Mouse (Mus musculus) MEL (cell line): ENCODE results near the gene Nosip.

Experiments
- CHD1 ChIP-seq: IDR thresholded peaks from 2 replicates; pipeline ENCODE4 v1.6.1; 2012; ENCODE audit warnings: low read depth, mild to moderate bottlenecking, inconsistent platforms, low read length, improper control_type of control experiment
- CTCF ChIP-seq, 3 experiments: IDR thresholded peaks in 2 of 3; conservative IDR thresholded peaks in 1 of 3; 2 replicates each; pipeline ENCODE4 v1.5.1; 2011 to 2012; ENCODE audit warnings: low read length in 3 of 3, low read depth in 2 of 3, mild to moderate bottlenecking in 2 of 3, improper control_type of control experiment in 1 of 3, inconsistent platforms in 1 of 3, mixed read lengths in 1 of 3, moderate library complexity in 1 of 3; ENCODE audit not compliant: control insufficient read depth in 1 of 3, insufficient read depth in 1 of 3, poor library complexity in 1 of 3, severe bottlenecking in 1 of 3
- E2F4 ChIP-seq: IDR thresholded peaks from 2 replicates; pipeline ENCODE4 v1.6.1; 2011; ENCODE audit warnings: low read depth, low read length, improper control_type of control experiment, borderline replicate concordance
- SMC3 ChIP-seq: IDR thresholded peaks from 2 replicates; pipeline ENCODE4 v1.6.1; 2011; ENCODE audit warnings: low read depth, low read length, improper control_type of control experiment
- USF1 ChIP-seq: IDR thresholded peaks from 2 replicates; pipeline ENCODE4 v1.6.1; 2014; ENCODE audit warnings: low read depth, mild to moderate bottlenecking, inconsistent platforms, low read length, improper control_type of control experiment, moderate library complexity
- ZC3H11A ChIP-seq: IDR thresholded peaks from 2 replicates; pipeline ENCODE4 v1.6.1; 2012; ENCODE audit warnings: low read depth, mild to moderate bottlenecking, inconsistent platforms, low read length, improper control_type of control experiment
- ZMIZ1 ChIP-seq: IDR thresholded peaks from 2 replicates; pipeline ENCODE4 v1.6.1; 2012; ENCODE audit warnings: low read depth, mild to moderate bottlenecking, inconsistent platforms, low read length, improper control_type of control experiment, moderate library complexity

DNA sequence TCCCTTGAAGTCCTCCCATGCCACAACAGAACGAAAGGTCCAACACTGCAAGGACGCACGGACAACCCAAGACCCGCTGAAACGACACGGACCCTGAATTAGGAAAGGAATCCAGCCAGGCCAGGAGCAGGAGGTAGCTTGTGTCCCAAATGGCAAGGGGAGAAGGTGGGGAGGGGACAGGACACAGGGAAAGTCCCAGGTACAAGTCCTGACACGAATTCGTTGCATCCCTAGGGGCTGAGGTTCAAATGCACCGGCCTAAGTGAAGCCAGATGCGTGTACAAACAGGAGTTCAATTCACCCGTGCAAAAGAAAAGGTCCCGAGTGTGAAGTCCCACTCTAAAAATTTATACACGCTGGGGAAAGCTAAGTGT lies 10.6 kb upstream of the Nosip start:
- TF ChIP-seq CHD1 (no peak), CTCF (IDR thresholded peaks at IDR 0.05 in 2 of 3, conservative IDR thresholded peaks at IDR 0.05 in 1 of 3; ENCODE audit: control insufficient read depth in 1 of 3, insufficient read depth in 1 of 3, low read depth in 2 of 3, low read length in 3 of 3, poor library complexity in 1 of 3, severe bottlenecking in 1 of 3) (no peak), USF1 (no peak), E2F4 (no peak), ZMIZ1 (no peak), SMC3 (no peak), ZC3H11A (no peak)
